Mouse (Mus musculus) monocyte, adult 5-6 weeks (primary cell): ENCODE results near the gene Alb. TPM values are rescaled to one million over a fixed set of nuclear protein-coding genes. Genes with fewer than 3 reads are reported as not detected.
A peak's percentile ranks its signal among the peaks of the same experiment; 100 is the strongest.

Experiments used
- ATAC-seq: fragments of 153-309, 156-312 bp; replicated peaks from 2 replicates; pipeline ENCODE4 v1.8.0; 2017; ENCODE audit warnings: mild to moderate bottlenecking; ENCODE audit not compliant: low TSS enrichment, insufficient number of reproducible peaks, severe bottlenecking, poor library complexity, low FRiP score
- total RNA-seq: library from RNA; stranded (forward); fragments of 200-1000, 200-491, 200-594 nt; gene quantifications from 3 replicates; pipeline ENCODE4 v1.2.3, GENCODE M21; 2017

The Alb gene
- total RNA-seq, 1 experiment from 2014 or later: not detected

- ATAC-seq: no peak
Measured at GRCm38 (mm10) chr5:90485597-90485996, 24.9 kb downstream of the Alb start.

- no peak for ATAC-seq
Measured at GRCm38 (mm10) chr5:90488323-90488722, 27.6 kb downstream of the Alb start.

- no peak for ATAC-seq
Measured at GRCm38 (mm10) chr5:90490518-90490917, 29.8 kb downstream of the Alb start, which contains the start of gene Afp. Gene Afp (plus strand): TSS chr5:90490737.

- no peak for ATAC-seq
Measured at GRCm38 (mm10) chr5:90492440-90492839, 31.7 kb downstream of the Alb start.

GRCm38 (mm10) chr5:90494308-90494707 is 33.6 kb downstream of the Alb start:
- no peak for ATAC-seq

- ATAC-seq: no peak
Measured at GRCm38 (mm10) chr5:90499509-90499908, 38.8 kb downstream of the Alb start.

- peak; percentile 61; the same call in 1 of the 2 replicates for ATAC-seq
Measured at GRCm38 (mm10) chr5:90500714-90501113, 40.0 kb downstream of the Alb start.

- no peak for ATAC-seq
Measured at GRCm38 (mm10) chr5:90501752-90502151, 41.1 kb downstream of the Alb start.

- no peak for ATAC-seq
Measured at GRCm38 (mm10) chr5:90504742-90505141, 44.0 kb downstream of the Alb start.

GRCm38 (mm10) chr5:90506507-90506906 is 45.8 kb downstream of the Alb start:
- ATAC-seq: no peak

- no peak for ATAC-seq
Measured at GRCm38 (mm10) chr5:90507411-90507949, 46.8 kb downstream of the Alb start.

GRCm38 (mm10) chr5:90509828-90510592 is 49.3 kb downstream of the Alb start:
- no peak for ATAC-seq

GRCm38 (mm10) chr5:90512288-90512955 is 51.7 kb downstream of the Alb start:
- ATAC-seq: no peak

- ATAC-seq: no peak
Measured at GRCm38 (mm10) chr5:90515561-90515960, 54.9 kb downstream of the Alb start.

GRCm38 (mm10) chr5:90518356-90519100 is 57.8 kb downstream of the Alb start, which contains the start of gene Afm:
Gene Afm (plus strand): TSS chr5:90518932.
- ATAC-seq: no peak
